Mouse (Mus musculus) ovary, postnatal 14 days (tissue): ENCODE measurements around the gene Wnt10b.

Source experiments
- DNase-seq: peaks from one replicate; pipeline ENCODE4 v3.0.0; 2022; ENCODE audit warnings: low spot score

The Wnt10b gene

GRCm38 (mm10) chr15:98729791-98730545 lies 48.0 kb downstream of the Wnt10b start:
- no peak for DNase-seq

GRCm38 (mm10) chr15:98728366-98728765 lies 49.6 kb downstream of the Wnt10b start:
- no peak for DNase-seq

GRCm38 (mm10) chr15:98727443-98728321 lies 50.3 kb downstream of the Wnt10b start, which contains the start of gene Fkbp11:
Gene Fkbp11, minus strand, starts transcription at chr15:98728198.
- DNase-seq, result peak; percentile 36

DNA sequence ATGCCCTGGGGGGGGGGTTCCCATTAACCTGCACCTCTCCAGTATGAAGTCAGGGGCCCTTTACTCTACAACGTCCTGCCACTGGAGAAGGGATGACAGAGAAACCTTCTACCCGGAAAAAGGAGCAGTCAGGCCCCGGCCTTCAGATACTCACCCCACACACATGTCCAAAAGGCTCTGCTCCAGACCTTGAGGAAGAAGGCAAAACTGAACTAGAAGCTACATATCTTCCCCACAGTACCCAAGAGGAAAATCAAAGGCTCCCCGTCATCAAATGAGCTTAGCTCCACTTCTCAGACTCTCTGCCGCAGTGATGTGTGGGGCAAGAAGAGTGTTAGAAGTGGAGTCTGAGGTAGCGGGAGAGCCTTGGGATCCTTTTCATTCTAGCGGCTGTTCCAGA lies 51.2 kb downstream of the Wnt10b start:
- DNase-seq, result no peak

- no peak for DNase-seq
Observed at GRCm38 (mm10) chr15:98726079-98726478, 51.9 kb downstream of the Wnt10b start.

DNA sequence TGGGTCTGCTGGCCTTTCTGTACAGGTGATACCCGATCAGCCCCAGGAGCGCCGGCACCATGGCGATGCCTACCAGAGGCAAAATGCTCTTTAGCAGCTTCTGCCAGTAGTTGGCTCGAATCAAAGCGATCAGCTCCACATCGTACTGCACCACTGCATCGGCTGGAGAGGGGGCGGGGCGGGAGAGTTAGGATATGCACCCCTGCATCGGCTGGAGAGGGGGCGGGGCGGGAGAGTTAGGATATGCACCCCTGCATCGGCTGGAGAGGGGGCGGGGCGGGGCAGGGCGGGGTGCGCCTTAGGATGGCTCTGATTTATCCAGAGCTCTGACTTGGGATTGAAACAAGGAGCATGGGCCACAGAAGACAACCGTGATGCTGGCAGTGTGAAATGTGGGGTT lies 53.5 kb downstream of the Wnt10b start:
- no peak for DNase-seq

DNA sequence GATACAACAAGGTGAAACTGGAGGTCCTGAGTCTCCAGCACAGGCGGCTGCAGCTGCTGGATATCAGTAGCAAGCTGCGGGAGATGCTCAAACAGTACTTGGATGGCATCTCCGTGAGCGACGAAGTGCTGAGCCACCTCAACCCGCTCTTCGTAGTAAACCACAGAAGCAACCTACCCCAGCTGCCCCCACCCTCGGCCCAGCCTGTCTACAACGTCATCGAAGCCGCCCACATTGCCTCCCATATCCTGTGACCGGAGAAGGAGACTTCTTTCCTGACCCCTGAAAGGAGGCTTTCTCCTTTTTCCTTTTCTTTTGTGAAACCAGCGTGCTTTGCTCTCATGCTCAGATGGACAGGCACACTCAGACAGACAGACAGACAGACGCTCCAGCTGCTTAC lies 55.1 kb downstream of the Wnt10b start:
- no peak for DNase-seq

DNA sequence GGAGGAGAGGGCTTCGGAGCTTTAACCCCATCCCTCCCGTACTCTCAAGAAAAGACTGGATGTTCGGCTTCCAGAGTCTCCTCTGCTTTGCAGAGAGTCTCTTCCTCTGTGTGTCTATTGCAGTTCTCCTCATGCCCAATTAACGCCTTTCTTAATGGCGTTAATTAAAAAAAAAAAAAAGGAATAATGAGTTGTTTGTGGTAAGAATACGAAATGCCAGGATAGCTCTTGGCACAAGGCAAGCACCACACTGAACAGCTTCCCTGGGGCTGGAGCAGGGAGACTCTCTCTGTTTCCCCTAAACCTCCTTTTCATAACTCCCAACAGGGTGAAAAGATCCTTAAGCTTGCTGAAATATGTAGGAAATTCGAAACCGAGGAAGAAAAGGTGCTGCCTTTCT lies 55.8 kb downstream of the Wnt10b start:
- no peak for DNase-seq
